Mouse (Mus musculus) ES-E14 (cell line): ENCODE data around the gene Cog7.

Source experiments
- CHD2 ChIP-seq: IDR thresholded peaks from 2 replicates; pipeline ENCODE4 v1.6.1; 2014; ENCODE audit warnings: mild to moderate bottlenecking, low read depth, low read length, inconsistent platforms
- HCFC1 ChIP-seq: IDR thresholded peaks from 2 replicates; pipeline ENCODE4 v1.6.1; 2012; ENCODE audit warnings: low read length, inconsistent platforms, borderline replicate concordance; ENCODE audit not compliant: insufficient read depth
- MAFK ChIP-seq: IDR thresholded peaks from 2 replicates; pipeline ENCODE4 v1.6.1; 2014; ENCODE audit warnings: mild to moderate bottlenecking, low read depth, low read length, inconsistent platforms; ENCODE audit not compliant: insufficient read depth
- ZC3H11A ChIP-seq: IDR thresholded peaks from 2 replicates; pipeline ENCODE4 v1.6.1; 2012; ENCODE audit warnings: low read depth, mild to moderate bottlenecking, inconsistent platforms, low read length, borderline replicate concordance
- ZNF384 ChIP-seq: IDR thresholded peaks from 2 replicates; pipeline ENCODE4 v1.6.1; 2012; ENCODE audit warnings: low read depth, low read length, inconsistent platforms

- TF ChIP-seq HCFC1, result no peak
- TF ChIP-seq ZNF384, result no peak
- TF ChIP-seq ZC3H11A, result no peak
- no peak for TF ChIP-seq CHD2
- TF ChIP-seq MAFK, result no peak
Observed at GRCm38 (mm10) chr7:121896689-121897088, 84.8 kb downstream of the Cog7 start.
